Mouse (Mus musculus) stomach, embryonic 15.5 days (tissue): Measurements from ENCODE around the gene Furin. TPM values are rescaled to one million over a fixed set of nuclear protein-coding genes. Genes with fewer than 3 reads are reported as not detected.
"Not testable (repeated sequence)": the region's sequence is repeated elsewhere in the genome, so short reads cannot be mapped to it uniquely, and the experiment has no call there.

Source experiments
- ATAC-seq: fragments of 200-750 bp; cut with Nextera tagmentation; 2 replicates; pipeline ENCODE4 v1.8.0; 2017; ENCODE audit warnings: low read depth, moderate number of reproducible peaks, moderate TSS enrichment; ENCODE audit not compliant: insufficient read depth, low FRiP score
- H3K27ac ChIP-seq: fragments of 300-500 bp; sonication (generic); 2 replicates; pipeline ENCODE4 v1.5.1; 2015; ENCODE audit warnings: mild to moderate bottlenecking, inconsistent platforms
- H3K27me3 ChIP-seq: fragments of 300-500 bp; sonication (generic); replicated peaks from 2 replicates; pipeline ENCODE4 v1.6.1; 2015; ENCODE audit warnings: inconsistent platforms
- H3K36me3 ChIP-seq: fragments of 300-500 bp; sonication (generic); 2 replicates; pipeline ENCODE4 v1.6.1; 2015; ENCODE audit warnings: inconsistent platforms
- H3K4me1 ChIP-seq: fragments of 300-500 bp; sonication (generic); 2 replicates; pipeline ENCODE4 v1.6.1; 2015; ENCODE audit warnings: inconsistent platforms
- H3K4me2 ChIP-seq: fragments of 300-500 bp; sonication (generic); 2 replicates; pipeline ENCODE4 v1.6.1; 2015; ENCODE audit warnings: mild to moderate bottlenecking, inconsistent platforms
- H3K4me3 ChIP-seq: fragments of 300-500 bp; sonication (generic); replicated peaks from 2 replicates; pipeline ENCODE4 v1.5.1; 2015; ENCODE audit warnings: inconsistent platforms
- H3K9ac ChIP-seq: fragments of 300-500 bp; sonication (generic); 2 replicates; pipeline ENCODE4 v1.6.1; 2015; ENCODE audit warnings: inconsistent platforms
- H3K9me3 ChIP-seq: fragments of 300-500 bp; sonication (generic); 2 replicates; pipeline ENCODE4 v1.6.1; 2016; ENCODE audit warnings: inconsistent platforms
- WGBS: fragments of 180-500 bp; shearing (Covaris S2); methylation state at CpG from one replicate; pipeline ENCODE4 v1.1.7; 2015; 5-methylcytosine and 5-hydroxymethylcytosine counted together
- polyA plus RNA-seq: library from polyadenylated mRNA; unstranded; fragments of >200 nt; fragmentation: Nextera tagmentation; extraction: Ambion mirVana; gene quantifications from 2 replicates; pipeline ENCODE4 v1.2.1, GENCODE M21; 2015

Gene Furin
- polyA plus RNA-seq, 1 experiment from 2014 or later = 11.6 TPM

- Histone ChIP-seq H3K4me1 (peaks cover 19% of the 10 kb centered on the region), H3K27ac (no peak overlapping the region), H3K9ac (no peak overlapping the region), H3K4me3 (no peak overlapping the region), H3K27me3 (no peaks in the 10 kb centered on the region), H3K9me3 (no peaks in the 10 kb centered on the region), H3K4me2 (no peak overlapping the region), H3K36me3 (peaks cover 31% of the 10 kb centered on the region)
- no peak for ATAC-seq
- 80% methylated on average over 9 of the region's 9 CpGs for WGBS
These were observed 6.4 kb downstream of the Furin start for GRCm38 (mm10) chr7:80398654-80399444.

GRCm38 (mm10) chr7:80397986-80398385 lies 7.2 kb downstream of the Furin start:
- no peak overlapping the region for H3K9ac ChIP-seq
- no peak overlapping the region for H3K4me3 ChIP-seq
- H3K27ac ChIP-seq = no peak overlapping the region
- H3K36me3 ChIP-seq = peaks cover 39% of the 10 kb centered on the region
- no peaks in the 10 kb centered on the region for H3K9me3 ChIP-seq
- H3K27me3 ChIP-seq = no peaks in the 10 kb centered on the region
- no peak for ATAC-seq
- no peak overlapping the region for H3K4me2 ChIP-seq
- peaks cover 19% of the 10 kb centered on the region for H3K4me1 ChIP-seq
- WGBS = 95% methylated on average over 9 of the region's 9 CpGs

GRCm38 (mm10) chr7:80396427-80396826 lies 8.8 kb downstream of the Furin start:
- not testable (repeated sequence) for H3K27me3 ChIP-seq, H3K4me3 ChIP-seq, ATAC-seq, H3K27ac ChIP-seq, H3K4me2 ChIP-seq, H3K9me3 ChIP-seq, H3K9ac ChIP-seq
- Histone ChIP-seq H3K36me3 (peaks cover 50% of the 10 kb centered on the region), H3K4me1 (peaks cover 15% of the 10 kb centered on the region)
- 84% methylated on average over 4 of the region's 4 CpGs for WGBS

- no peaks in the 10 kb centered on the region for H3K4me1 ChIP-seq
- H3K27ac ChIP-seq = no peak overlapping the region
- H3K27me3 ChIP-seq = no peaks in the 10 kb centered on the region
- 81% methylated on average over 4 of the region's 4 CpGs for WGBS
- no peak overlapping the region for H3K4me3 ChIP-seq
- no peaks in the 10 kb centered on the region for H3K9me3 ChIP-seq
- H3K9ac ChIP-seq = no peak overlapping the region
- peaks cover 62% of the 10 kb centered on the region for H3K36me3 ChIP-seq
- no peak overlapping the region for H3K4me2 ChIP-seq
- no peak for ATAC-seq
These were observed 10.6 kb downstream of the Furin start for GRCm38 (mm10) chr7:80394600-80394999.

GRCm38 (mm10) chr7:80392119-80392518 lies 13.1 kb downstream of the Furin start:
- Histone ChIP-seq H3K9ac (no peak overlapping the region), H3K4me1 (peaks cover 9% of the 10 kb centered on the region), H3K9me3 (no peaks in the 10 kb centered on the region), H3K36me3 (peaks cover 56% of the 10 kb centered on the region), H3K4me2 (no peak overlapping the region), H3K27ac (no peak overlapping the region), H3K4me3 (no peak overlapping the region), H3K27me3 (no peaks in the 10 kb centered on the region)
- WGBS = 89% methylated on average over 15 of the region's 15 CpGs
- no peak for ATAC-seq

- Histone ChIP-seq H3K4me1 (peaks cover 16% of the 10 kb centered on the region), H3K9me3 (no peaks in the 10 kb centered on the region), H3K27ac (peak within 1 kb of the TSS; percentile 73), H3K36me3 (peaks cover 26% of the 10 kb centered on the region; the same call in 1 of the 2 replicates), H3K4me2 (peak within 1 kb of the TSS; percentile 46), H3K9ac (peak within 1 kb of the TSS; percentile 16; the same call in 1 of the 2 replicates), H3K4me3 (peak within 1 kb of the TSS; percentile 34), H3K27me3 (no peaks in the 10 kb centered on the region)
- 18% methylated on average over 33 of the region's 33 CpGs for WGBS
- ATAC-seq = peak; percentile 33; the same call in 1 of the 2 replicates
These were observed 17.3 kb downstream of the Furin start, which contains the start of gene Fes for GRCm38 (mm10) chr7:80387633-80388543. Fes (minus strand) TSS chr7:80387946.

GRCm38 (mm10) chr7:80387033-80387632 lies 18.1 kb downstream of the Furin start:
- Histone ChIP-seq H3K27me3 (no peaks in the 10 kb centered on the region), H3K4me1 (peaks cover 16% of the 10 kb centered on the region), H3K4me2 (peak overlapping the region; percentile 46), H3K9ac (peak overlapping the region; percentile 16; the same call in 1 of the 2 replicates), H3K36me3 (0 out of 2 replicates have a peak, but pooled peaks cover 20% of the 10 kb centered on the region), H3K27ac (peak overlapping the region; percentile 73), H3K4me3 (peak overlapping the region; percentile 34), H3K9me3 (no peaks in the 10 kb centered on the region)
- no peak for ATAC-seq
- 37% methylated on average over 17 of the region's 17 CpGs for WGBS

- no peaks in the 10 kb centered on the region for H3K9me3 ChIP-seq
- peak; percentile 73; the same call in 1 of the 2 replicates for ATAC-seq
- H3K27me3 ChIP-seq = no peaks in the 10 kb centered on the region
- peak overlapping the region; percentile 73 for H3K27ac ChIP-seq
- peak overlapping the region; percentile 34 for H3K4me3 ChIP-seq
- H3K4me1 ChIP-seq = peaks cover 16% of the 10 kb centered on the region
- H3K4me2 ChIP-seq = peak overlapping the region; percentile 46
- WGBS = 36% methylated on average over 18 of the region's 18 CpGs
- peaks cover 16% of the 10 kb centered on the region; the same call in 1 of the 2 replicates for H3K36me3 ChIP-seq
- no peak overlapping the region for H3K9ac ChIP-seq
These were observed 18.9 kb downstream of the Furin start for GRCm38 (mm10) chr7:80386235-80386930.

- H3K27ac ChIP-seq = no peak overlapping the region
- no peaks in the 10 kb centered on the region for H3K27me3 ChIP-seq
- H3K4me3 ChIP-seq = no peak overlapping the region
- ATAC-seq = no peak
- H3K9ac ChIP-seq = no peak overlapping the region
- H3K36me3 ChIP-seq = peaks cover 4% of the 10 kb centered on the region; the same call in 1 of the 2 replicates
- WGBS = 74% methylated on average over 11 of the region's 11 CpGs
- no peaks in the 10 kb centered on the region for H3K9me3 ChIP-seq
- peaks cover 15% of the 10 kb centered on the region for H3K4me1 ChIP-seq
- no peak overlapping the region for H3K4me2 ChIP-seq
These were observed 22.3 kb downstream of the Furin start for GRCm38 (mm10) chr7:80382919-80383318.

GRCm38 (mm10) chr7:80379531-80379930 lies 25.7 kb downstream of the Furin start:
- H3K36me3 ChIP-seq = peaks cover 4% of the 10 kb centered on the region; the same call in 1 of the 2 replicates
- WGBS = 64% methylated on average over 13 of the region's 13 CpGs
- H3K4me3 ChIP-seq = no peak overlapping the region
- H3K4me2 ChIP-seq = no peak overlapping the region
- H3K9ac ChIP-seq = no peak overlapping the region
- H3K27ac ChIP-seq = no peak overlapping the region
- H3K9me3 ChIP-seq = no peaks in the 10 kb centered on the region
- no peaks in the 10 kb centered on the region for H3K4me1 ChIP-seq
- no peaks in the 10 kb centered on the region for H3K27me3 ChIP-seq
- no peak for ATAC-seq

- no peaks in the 10 kb centered on the region for H3K4me1 ChIP-seq
- ATAC-seq = no peak
- no peak overlapping the region for H3K4me3 ChIP-seq
- H3K27me3 ChIP-seq = no peaks in the 10 kb centered on the region
- no peaks in the 10 kb centered on the region for H3K9me3 ChIP-seq
- H3K36me3 ChIP-seq = no peaks in the 10 kb centered on the region; the same call in 1 of the 2 replicates
- no peak overlapping the region for H3K27ac ChIP-seq
- H3K9ac ChIP-seq = no peak overlapping the region
- WGBS = 31% methylated on average over 6 of the region's 6 CpGs
- no peak overlapping the region for H3K4me2 ChIP-seq
These were observed 27.8 kb downstream of the Furin start for GRCm38 (mm10) chr7:80377471-80377870.
